Mouse (Mus musculus) limb, embryonic 13.5 days (tissue): ENCODE results near the gene Sorbs1. TPM values are rescaled to one million over a fixed set of nuclear protein-coding genes. Genes with fewer than 3 reads are reported as not detected.
A peak's percentile ranks its signal among the peaks of the same experiment; 100 is the strongest.

Experiments used
- ATAC-seq: fragments of 200-750 bp; cut with Nextera tagmentation; 2 replicates; pipeline ENCODE4 v1.8.0; 2017; ENCODE audit warnings: low read depth, moderate number of reproducible peaks, moderate TSS enrichment; ENCODE audit not compliant: low FRiP score
- H3K27ac ChIP-seq: fragments of 300-500 bp; sonication (generic); 2 replicates; pipeline ENCODE4 v1.5.1; 2015; ENCODE audit warnings: inconsistent platforms, mild to moderate bottlenecking, moderate library complexity
- H3K27me3 ChIP-seq: fragments of 300-500 bp; sonication (generic); 2 replicates; pipeline ENCODE4 v1.6.1; 2015; ENCODE audit warnings: mild to moderate bottlenecking, inconsistent platforms
- H3K36me3 ChIP-seq: fragments of 300-500 bp; sonication (generic); 2 replicates; pipeline ENCODE4 v1.6.1; 2015; ENCODE audit warnings: inconsistent platforms, mild to moderate bottlenecking, moderate library complexity
- H3K4me1 ChIP-seq: fragments of 300-500 bp; sonication (generic); 2 replicates; pipeline ENCODE4 v1.6.1; 2015; ENCODE audit warnings: inconsistent platforms
- H3K4me2 ChIP-seq: fragments of 300-500 bp; sonication (generic); replicated peaks from 2 replicates; pipeline ENCODE4 v1.6.1; 2015; ENCODE audit warnings: inconsistent platforms, mild to moderate bottlenecking, moderate library complexity
- H3K4me3 ChIP-seq: fragments of 300-500 bp; sonication (generic); 2 replicates; pipeline ENCODE4 v1.5.1; 2015; ENCODE audit warnings: moderate library complexity, mild to moderate bottlenecking, inconsistent platforms
- H3K9ac ChIP-seq: fragments of 300-500 bp; sonication (generic); 2 replicates; pipeline ENCODE4 v1.6.1; 2015; ENCODE audit warnings: mild to moderate bottlenecking, inconsistent platforms
- H3K9me3 ChIP-seq: fragments of 300-500 bp; sonication (generic); 2 replicates; pipeline ENCODE4 v1.6.1; 2016; ENCODE audit warnings: inconsistent platforms
- WGBS: fragments of 180-500 bp; shearing (Covaris S2); methylation state at CpG from one replicate; pipeline ENCODE4 v1.1.7; 2015; 5-methylcytosine and 5-hydroxymethylcytosine counted together
- polyA plus RNA-seq: library from polyadenylated mRNA; unstranded; fragments of >200 nt; fragmentation: Nextera tagmentation; extraction: Ambion mirVana; gene quantifications from 2 replicates; pipeline ENCODE4 v1.2.1, GENCODE M21; 2015

Gene Sorbs1
- polyA plus RNA-seq, 1 experiment from 2014 or later: 52.2 TPM

DNA sequence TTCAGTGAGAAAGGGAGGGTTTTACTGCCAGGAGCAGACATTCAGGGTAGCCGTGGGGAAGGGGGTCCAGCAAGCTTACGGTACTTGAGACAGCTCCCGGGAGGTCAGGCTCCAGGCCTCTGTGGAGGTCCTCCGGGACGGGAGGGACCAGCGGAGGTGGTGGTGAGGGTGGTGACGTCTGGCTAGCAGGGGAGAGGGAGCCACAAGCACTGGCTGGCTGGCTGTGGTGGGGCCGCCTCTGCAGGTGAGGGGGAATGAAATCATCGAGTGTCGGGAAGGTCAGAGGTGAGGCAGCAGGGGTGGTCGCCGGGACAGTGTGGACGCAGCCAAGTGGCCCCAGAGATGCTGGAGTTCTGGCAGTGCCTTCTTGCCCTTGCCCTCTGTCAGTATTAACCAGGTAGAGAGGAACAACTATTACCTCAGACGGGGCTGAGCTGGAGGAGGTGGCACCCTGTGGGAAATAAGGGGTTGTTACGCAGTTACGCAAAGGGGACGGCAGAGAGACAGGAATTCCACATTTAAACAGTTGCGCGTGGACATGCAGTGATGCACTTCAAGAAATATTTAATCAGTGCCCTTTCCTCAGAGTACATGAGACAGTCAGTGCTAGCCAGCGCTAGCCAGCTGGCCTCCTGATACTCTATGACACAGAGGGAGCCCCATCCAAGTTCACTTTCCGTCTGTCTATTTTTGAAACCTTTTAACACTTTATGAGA lies 136.9 kb downstream of the Sorbs1 start:
- Histone ChIP-seq H3K9ac (no peak overlapping the region), H3K27me3 (no peaks in the 10 kb centered on the region), H3K27ac (no peak overlapping the region), H3K4me1 (peaks cover 11% of the 10 kb centered on the region; the same call in 1 of the 2 replicates), H3K9me3 (no peaks in the 10 kb centered on the region), H3K4me2 (no peak overlapping the region), H3K4me3 (no peak overlapping the region), H3K36me3 (peaks cover 16% of the 10 kb centered on the region)
- no peak for ATAC-seq
- 66% methylated on average over 21 of the region's 21 CpGs for WGBS

DNA sequence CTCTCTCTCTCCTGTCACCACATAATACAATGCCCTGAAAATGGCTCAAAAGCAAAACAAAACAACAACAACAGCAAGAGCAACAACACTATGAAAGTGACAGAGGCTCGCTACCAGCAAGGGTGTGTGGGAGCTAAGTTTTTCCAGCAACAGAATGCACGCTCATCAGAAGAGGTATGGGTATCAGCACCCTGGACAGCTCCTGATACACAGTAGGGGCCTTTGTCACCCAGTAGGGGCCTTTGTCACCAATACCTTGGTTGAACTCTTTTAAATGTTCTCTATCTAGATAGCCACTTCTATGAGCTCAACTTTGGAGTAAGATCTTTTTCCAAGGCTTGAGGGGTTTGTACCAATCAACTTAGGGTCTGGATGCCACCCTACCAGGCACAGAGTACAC lies 138.9 kb downstream of the Sorbs1 start:
- Histone ChIP-seq H3K9ac (no peak overlapping the region), H3K36me3 (0 out of 2 replicates have a peak, but pooled peaks cover 9% of the 10 kb centered on the region), H3K27me3 (no peaks in the 10 kb centered on the region), H3K9me3 (no peaks in the 10 kb centered on the region), H3K27ac (no peak overlapping the region), H3K4me1 (0 out of 2 replicates have a peak, but pooled peaks cover 10% of the 10 kb centered on the region), H3K4me3 (no peak overlapping the region), H3K4me2 (no peak overlapping the region)
- 89% methylated on average over 2 of the region's 2 CpGs for WGBS
- ATAC-seq: no peak

DNA sequence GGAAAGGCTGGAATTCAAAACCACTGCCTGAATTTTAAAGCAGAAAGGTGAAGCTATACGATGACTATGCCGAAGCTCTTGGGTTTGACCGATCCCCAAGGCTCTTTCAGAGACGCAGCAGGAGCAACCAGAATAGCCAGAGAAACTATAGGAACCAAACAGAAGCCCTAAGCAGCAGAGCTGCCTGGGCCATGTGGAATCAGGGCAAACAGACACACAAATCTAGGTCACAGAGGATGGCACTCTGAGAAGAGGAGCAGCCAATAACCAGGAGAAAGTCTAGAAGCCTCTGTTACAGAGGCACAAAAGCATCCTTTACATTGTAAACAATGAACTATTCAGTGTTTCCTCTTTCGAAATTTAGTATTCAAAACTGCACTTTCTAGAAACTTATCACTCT lies 140.9 kb downstream of the Sorbs1 start:
- no peak overlapping the region for H3K4me3 ChIP-seq
- 92% methylated on average over 5 of the region's 5 CpGs for WGBS

DNA sequence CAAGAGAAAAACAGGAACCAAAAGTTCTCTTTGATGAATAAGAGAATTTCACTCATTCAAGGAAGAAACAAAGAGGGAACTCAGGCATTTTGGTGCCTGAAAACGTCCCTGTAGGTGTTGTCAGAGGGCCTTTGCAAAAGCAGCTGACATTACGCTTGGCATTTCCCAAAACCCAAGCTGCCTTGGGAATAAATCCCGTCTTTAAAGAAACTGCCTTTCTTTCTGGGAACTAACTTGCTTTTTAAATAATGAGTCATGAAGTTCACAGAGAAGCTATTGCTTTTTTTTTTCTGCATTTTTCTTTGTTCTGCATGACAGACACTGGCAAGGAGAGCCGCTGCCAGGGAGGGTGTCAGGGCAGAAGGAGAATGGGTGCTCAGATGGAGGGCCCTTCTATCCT lies 141.7 kb downstream of the Sorbs1 start:
- H3K27me3 ChIP-seq: no peaks in the 10 kb centered on the region
- no peaks in the 10 kb centered on the region for H3K9me3 ChIP-seq
- 77% methylated on average over 4 of the region's 4 CpGs for WGBS
- no peak overlapping the region for H3K4me3 ChIP-seq
- ATAC-seq: no peak
- H3K36me3 ChIP-seq: peaks cover 9% of the 10 kb centered on the region
- H3K27ac ChIP-seq: no peak overlapping the region
- 0 out of 2 replicates have a peak, but pooled peaks cover 10% of the 10 kb centered on the region for H3K4me1 ChIP-seq
- H3K4me2 ChIP-seq: no peak overlapping the region
- H3K9ac ChIP-seq: no peak overlapping the region

More for the DNA sequence above, 140.9 kb downstream of the Sorbs1 start:
- Histone ChIP-seq H3K27ac (no peak overlapping the region), H3K4me1 (0 out of 2 replicates have a peak, but pooled peaks cover 10% of the 10 kb centered on the region), H3K4me2 (no peak overlapping the region), H3K9ac (no peak overlapping the region), H3K36me3 (peaks cover 9% of the 10 kb centered on the region), H3K27me3 (no peaks in the 10 kb centered on the region), H3K9me3 (no peaks in the 10 kb centered on the region)
- ATAC-seq: no peak

DNA sequence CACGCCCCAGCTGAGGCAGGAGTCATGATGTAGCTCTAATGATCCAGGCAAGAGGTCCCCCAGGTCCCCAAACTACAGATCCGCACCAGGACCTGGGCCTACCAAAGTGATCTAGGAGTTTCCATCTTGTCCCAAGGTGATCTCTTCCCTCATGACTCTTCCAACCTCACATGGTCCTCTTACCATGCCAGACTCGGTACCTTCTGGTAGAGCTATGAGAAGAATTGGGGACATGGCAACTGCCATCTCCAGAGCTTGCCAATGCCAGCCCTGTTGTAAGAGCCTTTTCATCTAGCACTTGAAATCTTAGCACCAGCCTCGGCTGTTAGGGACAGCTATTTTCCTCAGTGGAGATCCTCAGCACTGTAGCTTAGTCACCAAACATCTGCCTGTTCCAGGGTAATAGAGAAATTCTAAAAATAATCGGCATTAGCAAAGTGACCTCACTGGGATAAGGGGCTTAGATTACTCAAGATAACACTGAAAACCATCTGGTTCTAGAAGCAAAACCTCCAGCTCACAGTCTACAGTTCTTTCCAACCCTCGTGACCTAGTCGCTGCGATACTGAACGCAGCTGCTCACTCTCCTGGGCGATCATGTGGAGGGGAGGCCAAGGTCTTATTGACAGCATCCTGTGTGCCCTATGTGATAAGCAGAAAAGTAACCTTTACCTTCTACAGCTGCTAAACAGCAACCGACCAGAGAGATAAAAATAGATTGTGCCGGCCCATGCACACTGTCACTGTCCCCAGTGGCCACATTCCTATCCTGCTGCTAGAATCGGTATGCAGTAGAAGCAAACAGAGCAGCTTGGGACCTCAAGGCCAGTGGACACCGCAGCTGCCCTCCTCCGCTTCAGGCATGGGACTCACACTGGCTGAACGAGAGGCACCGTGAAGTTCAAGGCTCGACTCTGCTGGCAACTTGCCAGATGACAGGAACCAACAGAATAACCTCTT lies 143.4 kb downstream of the Sorbs1 start:
- Histone ChIP-seq H3K9ac (no peak overlapping the region), H3K9me3 (no peaks in the 10 kb centered on the region), H3K27me3 (no peaks in the 10 kb centered on the region), H3K36me3 (peaks cover 9% of the 10 kb centered on the region), H3K27ac (no peak overlapping the region), H3K4me3 (no peak overlapping the region), H3K4me2 (no peak overlapping the region), H3K4me1 (peaks cover 10% of the 10 kb centered on the region; the same call in 1 of the 2 replicates)
- 73% methylated on average over 18 of the region's 18 CpGs for WGBS
- peak; percentile 62; the same call in 1 of the 2 replicates for ATAC-seq

DNA sequence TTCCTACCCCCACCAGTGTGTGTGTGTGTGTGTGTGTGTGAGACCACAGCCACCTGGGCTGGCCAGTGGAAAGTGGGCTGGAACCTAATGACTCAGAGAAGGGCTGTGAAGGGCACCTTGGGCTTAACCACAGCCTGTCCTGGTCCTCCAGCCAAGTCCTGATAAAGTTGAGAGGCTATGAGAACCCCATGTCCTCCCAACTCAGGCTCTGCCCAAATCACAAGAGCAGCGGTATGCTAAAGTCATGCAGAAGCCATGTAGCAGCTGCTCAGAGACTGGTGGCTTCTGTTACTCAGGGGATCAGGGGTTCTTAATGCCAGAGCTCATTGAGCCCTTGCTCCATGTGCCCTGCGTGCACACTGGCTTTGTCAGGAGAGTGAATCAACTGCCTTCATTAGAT lies 145.1 kb downstream of the Sorbs1 start:
- no peaks in the 10 kb centered on the region for H3K27me3 ChIP-seq
- ATAC-seq: no peak
- H3K4me3 ChIP-seq: no peak overlapping the region
- H3K4me1 ChIP-seq: peaks cover 6% of the 10 kb centered on the region; the same call in 1 of the 2 replicates
- no peak overlapping the region for H3K9ac ChIP-seq
- 84% methylated on average over 2 of the region's 2 CpGs for WGBS
- no peak overlapping the region for H3K4me2 ChIP-seq
- H3K9me3 ChIP-seq: no peaks in the 10 kb centered on the region
- H3K36me3 ChIP-seq: peaks cover 26% of the 10 kb centered on the region
- no peak overlapping the region for H3K27ac ChIP-seq

DNA sequence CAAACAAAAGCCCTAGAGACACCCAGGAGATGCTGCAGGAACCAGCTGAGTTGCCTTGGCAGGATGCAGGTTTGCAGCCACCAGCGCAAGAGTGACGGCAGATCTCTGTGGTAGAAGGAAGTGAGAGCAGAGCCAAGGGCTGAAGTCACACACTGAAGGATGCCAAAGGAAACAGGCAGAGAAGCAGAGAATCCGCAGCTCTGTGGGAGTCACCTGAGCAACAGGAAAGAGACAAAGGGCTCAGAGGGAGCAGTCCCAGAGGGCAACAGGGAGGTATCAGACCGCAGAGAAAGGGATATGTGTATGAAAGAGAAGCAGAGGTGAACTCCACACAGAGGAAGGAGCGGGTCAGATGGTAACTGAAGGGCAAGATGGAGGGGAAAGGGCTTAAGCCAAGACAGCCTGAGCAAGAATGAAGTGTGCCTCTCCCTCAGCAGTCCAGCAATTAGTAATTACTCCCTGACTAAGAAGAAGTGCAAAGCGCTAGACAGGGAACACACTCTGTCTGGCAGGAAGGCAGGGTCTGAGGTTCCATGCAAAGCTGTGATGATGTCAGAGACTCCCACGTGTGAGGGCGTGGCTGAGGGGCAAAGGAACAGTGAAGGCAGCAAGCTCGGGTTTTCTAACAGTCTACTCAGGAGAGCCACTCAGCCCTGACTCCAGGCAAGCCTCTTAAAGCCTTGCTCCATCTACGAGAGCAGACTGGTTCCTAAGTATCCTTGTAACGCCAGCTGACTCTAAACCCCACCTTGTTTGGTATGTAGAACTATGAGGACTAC lies 147.2 kb downstream of the Sorbs1 start:
- Histone ChIP-seq H3K9me3 (no peaks in the 10 kb centered on the region), H3K9ac (no peak overlapping the region), H3K4me2 (peak overlapping the region; percentile 31), H3K36me3 (peaks cover 25% of the 10 kb centered on the region), H3K4me3 (no peak overlapping the region), H3K4me1 (peaks cover 6% of the 10 kb centered on the region; the same call in 1 of the 2 replicates), H3K27ac (peak overlapping the region; percentile 72), H3K27me3 (no peaks in the 10 kb centered on the region)
- ATAC-seq: peak; percentile 77
- WGBS: 31% methylated on average over 11 of the region's 11 CpGs

DNA sequence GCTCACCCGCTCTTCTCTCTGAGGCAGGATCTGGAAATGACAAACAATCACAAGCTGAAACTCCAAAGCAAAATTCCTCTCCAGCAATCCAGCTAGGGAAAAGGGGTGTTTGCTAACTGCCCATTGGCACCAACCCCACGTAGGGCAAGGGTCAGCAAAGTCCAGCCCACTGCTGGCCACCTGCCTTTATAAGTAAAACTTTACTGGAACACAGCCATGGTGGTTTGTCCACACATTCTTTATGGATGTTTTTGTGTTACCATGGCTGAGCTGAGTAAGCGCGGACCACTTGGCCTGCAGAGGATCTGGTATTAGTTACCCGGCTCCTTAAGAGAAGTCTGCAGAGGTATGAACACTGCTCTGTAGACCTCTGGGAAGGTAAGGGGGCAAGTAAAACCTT lies 148.4 kb downstream of the Sorbs1 start:
- Histone ChIP-seq H3K4me2 (no peak overlapping the region), H3K4me1 (peaks cover 2% of the 10 kb centered on the region; the same call in 1 of the 2 replicates), H3K9ac (no peak overlapping the region), H3K9me3 (no peaks in the 10 kb centered on the region), H3K36me3 (peaks cover 25% of the 10 kb centered on the region), H3K27ac (no peak overlapping the region), H3K27me3 (no peaks in the 10 kb centered on the region), H3K4me3 (no peak overlapping the region)
- ATAC-seq: no peak
- WGBS: 84% methylated on average over 5 of the region's 5 CpGs

DNA sequence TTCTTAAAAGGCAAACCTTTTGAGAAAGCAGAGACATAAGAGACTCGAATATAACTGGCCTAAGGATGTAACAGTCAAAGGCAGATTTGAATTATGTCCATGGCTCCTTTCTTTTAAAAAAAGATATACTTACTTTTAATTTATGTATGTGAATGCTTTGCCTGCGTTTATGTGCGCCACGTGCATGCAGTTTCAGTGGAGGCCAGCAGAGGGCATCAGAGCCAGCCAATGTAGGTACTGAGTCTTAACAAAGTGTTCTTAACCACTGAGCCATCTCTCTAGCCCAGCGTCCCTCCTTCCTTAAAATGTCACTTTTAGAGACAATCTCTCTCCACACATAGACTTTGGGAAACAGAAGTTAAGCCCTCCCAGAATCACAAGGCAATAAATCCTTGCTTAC lies 150.1 kb downstream of the Sorbs1 start:
- Histone ChIP-seq H3K9ac (no peak overlapping the region), H3K4me1 (peaks cover 2% of the 10 kb centered on the region; the same call in 1 of the 2 replicates), H3K27ac (no peak overlapping the region), H3K4me3 (no peak overlapping the region), H3K4me2 (no peak overlapping the region), H3K27me3 (no peaks in the 10 kb centered on the region), H3K36me3 (peaks cover 25% of the 10 kb centered on the region), H3K9me3 (no peaks in the 10 kb centered on the region)
- no peak for ATAC-seq
- WGBS: 92% methylated on average over 5 of the region's 5 CpGs

DNA sequence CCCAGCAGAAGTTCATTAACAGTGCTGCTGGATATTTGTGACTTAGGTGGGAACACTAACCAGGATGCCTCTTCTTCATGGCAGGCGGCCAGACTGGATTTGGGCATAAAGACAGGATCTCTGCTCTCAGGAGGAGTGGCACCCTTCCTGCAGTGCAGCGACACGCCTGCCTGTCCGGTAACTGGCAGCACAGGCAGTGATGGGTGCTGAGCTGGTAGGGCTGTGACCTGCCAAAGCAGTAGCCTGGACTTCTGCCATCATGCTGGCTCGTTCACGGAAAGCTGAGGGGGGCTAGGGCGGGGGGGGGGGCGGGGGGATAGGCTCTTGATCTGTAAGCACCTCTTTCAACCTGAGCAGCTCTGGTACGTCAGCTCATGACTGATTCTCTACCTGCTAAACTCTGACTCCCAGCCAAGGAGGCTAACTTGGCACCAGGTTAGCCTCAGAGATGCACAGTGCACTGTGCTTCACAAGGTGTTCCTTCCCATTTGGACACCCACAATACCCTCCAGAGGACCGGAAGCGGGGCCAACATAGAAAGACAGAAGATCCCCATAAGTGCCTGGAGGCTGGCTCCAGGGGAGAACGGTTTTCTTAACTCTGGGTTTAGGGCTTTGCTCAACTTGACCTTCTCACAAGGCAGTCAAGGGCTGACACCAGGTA lies 151.2 kb downstream of the Sorbs1 start:
- Histone ChIP-seq H3K27ac (no peak overlapping the region), H3K4me3 (no peak overlapping the region), H3K36me3 (peaks cover 25% of the 10 kb centered on the region), H3K4me1 (peaks cover 2% of the 10 kb centered on the region; the same call in 1 of the 2 replicates), H3K9me3 (no peaks in the 10 kb centered on the region), H3K4me2 (no peak overlapping the region), H3K27me3 (no peaks in the 10 kb centered on the region), H3K9ac (no peak overlapping the region)
- 78% methylated on average over 12 of the region's 12 CpGs for WGBS
- ATAC-seq: no peak

DNA sequence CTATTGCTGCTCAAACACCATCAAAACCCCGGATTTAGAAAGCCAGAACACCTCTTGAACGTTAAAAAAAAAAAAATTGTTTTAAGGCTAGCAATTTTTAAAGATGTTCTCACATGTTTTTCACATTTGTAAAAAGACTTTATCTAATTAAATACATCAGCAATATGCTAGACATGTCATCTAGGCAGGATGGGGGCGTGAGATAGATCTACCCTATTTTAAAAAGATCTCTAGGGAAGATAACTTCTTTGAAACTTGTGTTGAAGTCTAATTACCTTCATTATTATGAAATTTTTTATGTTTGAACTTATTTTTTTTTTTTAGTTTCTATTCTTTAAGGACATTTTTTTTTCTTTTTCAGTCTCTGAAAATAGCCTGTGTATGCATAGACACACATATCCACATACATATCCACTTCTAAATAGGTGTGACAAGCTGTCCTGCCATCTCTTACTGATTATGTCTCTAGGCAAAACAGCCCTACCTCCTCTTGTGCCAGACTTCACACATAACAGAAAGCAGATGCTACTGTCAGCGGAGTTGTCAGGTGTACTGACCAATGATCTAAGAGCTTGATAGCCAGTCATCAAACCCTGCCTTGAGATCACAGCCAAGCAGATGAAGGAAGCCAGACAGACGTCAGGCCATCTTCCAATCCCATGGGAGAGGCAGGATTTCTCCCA lies 153.7 kb downstream of the Sorbs1 start:
- H3K9me3 ChIP-seq: no peaks in the 10 kb centered on the region
- no peaks in the 10 kb centered on the region for H3K4me1 ChIP-seq
- no peaks in the 10 kb centered on the region for H3K27me3 ChIP-seq
- H3K36me3 ChIP-seq: peaks cover 22% of the 10 kb centered on the region
- WGBS: 68% methylated on average over 5 of the region's 5 CpGs
- no peak for ATAC-seq
- H3K27ac ChIP-seq: no peak overlapping the region
- H3K9ac ChIP-seq: no peak overlapping the region
- H3K4me2 ChIP-seq: no peak overlapping the region
- H3K4me3 ChIP-seq: no peak overlapping the region
